Mouse (Mus musculus): ENCODE measurements around the gene Hivep3.

Hivep3 gene

GRCm38 (mm10) chr4:120164316-120164715 is 430.7 kb downstream of the Hivep3 start:
- DNase-seq, result no peak

GRCm38 (mm10) chr4:120167778-120168177 is 434.2 kb downstream of the Hivep3 start:
- DNase-seq, result no peak

GRCm38 (mm10) chr4:120168346-120168745 is 434.8 kb downstream of the Hivep3 start:
- DNase-seq, result no peak

GRCm38 (mm10) chr4:120170387-120170936 is 436.9 kb downstream of the Hivep3 start:
- DNase-seq, result no peak

GRCm38 (mm10) chr4:120172050-120172684 is 438.6 kb downstream of the Hivep3 start:
- DNase-seq, result no peak

- no peak for DNase-seq
These were observed 445.5 kb downstream of the Hivep3 start for GRCm38 (mm10) chr4:120179123-120179522.

GRCm38 (mm10) chr4:120180535-120180934 is 447.0 kb downstream of the Hivep3 start:
- no peak for DNase-seq

GRCm38 (mm10) chr4:120184374-120184991 is 450.9 kb downstream of the Hivep3 start:
- no peak for DNase-seq

GRCm38 (mm10) chr4:120186441-120186840 is 452.9 kb downstream of the Hivep3 start:
- no peak for DNase-seq

GRCm38 (mm10) chr4:120186934-120187333 is 453.4 kb downstream of the Hivep3 start:
- no peak for DNase-seq

Measured in thymus, postnatal 36 days (tissue).